Mouse (Mus musculus) bone marrow macrophage, adult 2 months (primary cell): ENCODE results near the gene Sh3pxd2a.

ENCODE experiments used
- CTCF ChIP-seq: IDR thresholded peaks from 2 replicates; pipeline ENCODE4 v1.5.1; 2012; ENCODE audit warnings: low read depth, mild to moderate bottlenecking, low read length, moderate library complexity
- POLR2A ChIP-seq: IDR thresholded peaks from 2 replicates; pipeline ENCODE4 v1.6.1; 2012; ENCODE audit warnings: mild to moderate bottlenecking, low read depth, low read length, borderline replicate concordance

DNA sequence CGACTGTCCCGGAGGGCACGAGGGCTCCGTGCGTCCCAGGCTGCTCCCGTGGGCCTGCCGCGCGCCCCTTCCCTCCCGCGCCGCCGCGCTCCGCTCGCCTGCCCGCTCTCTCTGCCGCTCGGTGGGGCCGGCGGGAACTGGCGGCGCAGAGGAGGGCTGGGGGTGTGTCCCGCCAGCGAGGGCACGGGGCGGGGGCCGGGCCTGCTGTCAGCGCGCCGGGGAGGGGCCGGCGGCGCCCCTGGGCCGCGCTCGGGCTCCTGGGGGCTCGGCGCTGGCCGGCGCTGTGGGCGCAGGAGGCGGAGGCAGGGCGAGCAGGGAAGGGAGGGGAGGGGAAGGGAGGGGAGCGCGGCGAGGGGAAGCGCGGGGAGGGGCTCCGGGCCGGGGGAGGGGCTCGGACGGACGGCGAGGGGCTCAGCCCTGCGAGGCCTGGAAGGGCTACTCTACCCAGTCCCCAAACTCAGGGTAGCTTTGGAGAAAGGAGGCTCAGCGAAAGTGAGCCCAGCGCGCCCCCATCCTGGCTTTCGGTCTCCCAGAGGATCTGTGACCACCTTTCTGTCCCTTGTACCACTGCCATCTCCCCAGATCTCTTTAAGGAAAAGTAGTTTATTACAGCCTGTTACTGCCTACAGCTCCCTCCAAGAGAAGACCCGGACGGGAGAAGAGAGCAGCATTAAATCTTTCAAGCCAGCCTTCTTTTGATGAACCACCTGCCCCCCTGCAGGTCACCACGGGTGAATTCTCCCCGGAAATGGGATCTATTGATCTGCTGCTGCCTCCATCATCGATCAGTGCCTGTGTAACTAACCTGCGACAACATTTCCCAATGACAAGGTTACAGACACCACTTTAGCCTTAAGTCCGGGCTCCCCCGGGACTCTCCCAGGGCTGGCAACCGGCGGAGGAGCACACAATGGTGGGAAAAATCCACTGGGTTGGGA lies at the start of gene Sh3pxd2a:
- TF ChIP-seq POLR2A (no peak), CTCF (peak; percentile 22; the same call in 1 of the 2 replicates)
